Mouse (Mus musculus) C2C12 (cell line): ENCODE data around the gene Tuba1b. TPM values are rescaled to one million over a fixed set of nuclear protein-coding genes. Genes with fewer than 3 reads are reported as not detected.
A peak's percentile ranks its signal among the peaks of the same experiment; 100 is the strongest.
"Not testable (repeated sequence)": the region's sequence is repeated elsewhere in the genome, so short reads cannot be mapped to it uniquely, and the experiment has no call there.

Experiments used
- H3K27me3 ChIP-seq: one replicate; pipeline ENCODE4 v1.6.1; 2011; ENCODE audit not compliant: control insufficient read depth, insufficient read depth, insufficient read length
- H3K36me3 ChIP-seq: one replicate; pipeline ENCODE4 v1.6.1; 2011; ENCODE audit not compliant: control insufficient read depth, insufficient read depth
- H3K4me3 ChIP-seq: one replicate; pipeline ENCODE4 v1.5.1; 2011; ENCODE audit warnings: mild to moderate bottlenecking, control low read depth; ENCODE audit not compliant: poor library complexity, insufficient read depth, severe bottlenecking
- H3K79me2 ChIP-seq: one replicate; pipeline ENCODE4 v1.6.1; 2011; ENCODE audit not compliant: control insufficient read depth, insufficient read depth
- H3K79me3 ChIP-seq: one replicate; pipeline ENCODE4 v1.6.1; 2011; ENCODE audit warnings: low read depth, control low read depth
- H3ac ChIP-seq: one replicate; pipeline ENCODE3; 2011; ENCODE audit warnings: low read depth; ENCODE audit not compliant: control insufficient read depth, insufficient read length
- CEBPB ChIP-seq: IDR thresholded peaks from one replicate; pipeline ENCODE4 v1.6.1; 2011; ENCODE audit warnings: low read depth, mild to moderate bottlenecking, control low read depth, moderate library complexity
- CTCF ChIP-seq: IDR thresholded peaks from one replicate; pipeline ENCODE4 v1.5.1; 2011; ENCODE audit not compliant: control insufficient read depth, insufficient read depth, insufficient read length
- FOSL1 ChIP-seq: IDR thresholded peaks from one replicate; pipeline ENCODE4 v1.8.0; 2011; ENCODE audit warnings: mild to moderate bottlenecking, low read length; ENCODE audit not compliant: poor library complexity, insufficient read depth, severe bottlenecking
- MAX ChIP-seq: IDR thresholded peaks from one replicate; pipeline ENCODE4 v1.6.1; 2011; ENCODE audit warnings: mild to moderate bottlenecking, control low read depth
- MYOD1 ChIP-seq: IDR thresholded peaks from one replicate; pipeline ENCODE4 v1.6.1; 2011; ENCODE audit warnings: low read depth; ENCODE audit not compliant: control insufficient read depth, insufficient read length
- MYOG ChIP-seq: IDR thresholded peaks from one replicate; pipeline ENCODE4 v1.6.1; 2011; ENCODE audit not compliant: control insufficient read depth, insufficient read length; ENCODE audit errors: extremely low read depth
- USF1 ChIP-seq: IDR thresholded peaks from one replicate; pipeline ENCODE4 v1.6.1; 2011; ENCODE audit warnings: low read depth, mild to moderate bottlenecking, control low read depth, moderate library complexity
- polyA plus RNA-seq: library from polyadenylated mRNA; unstranded; fragments of >200 nt; fragmentation: generic; extraction: Trizol; gene quantifications from one replicate; pipeline ENCODE4 v1.2.1, GENCODE M21; 2012; ENCODE audit warnings: missing spikeins

Gene Tuba1b
- polyA plus RNA-seq, 1 experiment: 3,512 TPM

DNA sequence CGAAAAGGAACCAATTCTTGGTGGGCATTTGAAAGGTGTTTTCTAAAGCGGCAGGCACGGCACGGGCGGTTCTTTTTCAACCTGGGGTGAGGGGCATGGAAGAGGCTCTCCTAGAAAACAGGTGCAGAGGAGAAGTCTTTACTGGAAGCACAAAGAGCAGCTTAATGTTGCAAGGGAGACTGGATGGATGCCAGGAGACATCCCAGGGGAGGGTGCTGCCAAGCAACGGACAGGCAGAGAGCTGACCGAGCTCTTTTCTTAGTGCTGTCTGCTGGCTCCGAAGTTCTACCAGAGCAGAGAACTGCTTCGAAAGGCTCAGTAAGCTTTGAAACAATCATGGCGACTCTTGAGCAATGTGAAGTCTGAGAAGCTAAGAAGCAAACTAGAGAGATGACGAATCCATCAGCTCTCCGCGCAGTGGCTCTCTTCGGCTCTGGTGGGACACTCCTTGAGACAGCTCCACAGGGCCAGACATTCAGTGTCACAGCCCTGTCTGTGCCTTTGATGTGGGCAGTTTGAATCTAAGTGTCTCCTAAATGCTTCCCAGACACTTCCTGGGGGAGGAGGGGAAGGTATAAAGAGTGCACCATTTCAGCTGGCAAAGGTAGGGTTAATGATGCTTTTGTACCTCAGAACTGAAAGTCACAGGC, 43.5 kb upstream of the Tuba1b start:
- TF ChIP-seq USF1 (no peak), MYOD1 (peak; percentile 41), MAX (no peak), CEBPB (peak; percentile 30)
- no peaks in the 10 kb centered on the region for H3K79me3 ChIP-seq
- H3K4me3 ChIP-seq: no peak overlapping the region
- no peaks in the 10 kb centered on the region for H3K27me3 ChIP-seq
- H3ac ChIP-seq: no peak overlapping the region
- H3K79me2 ChIP-seq: no peaks in the 10 kb centered on the region
- H3K36me3 ChIP-seq: no peaks in the 10 kb centered on the region

DNA sequence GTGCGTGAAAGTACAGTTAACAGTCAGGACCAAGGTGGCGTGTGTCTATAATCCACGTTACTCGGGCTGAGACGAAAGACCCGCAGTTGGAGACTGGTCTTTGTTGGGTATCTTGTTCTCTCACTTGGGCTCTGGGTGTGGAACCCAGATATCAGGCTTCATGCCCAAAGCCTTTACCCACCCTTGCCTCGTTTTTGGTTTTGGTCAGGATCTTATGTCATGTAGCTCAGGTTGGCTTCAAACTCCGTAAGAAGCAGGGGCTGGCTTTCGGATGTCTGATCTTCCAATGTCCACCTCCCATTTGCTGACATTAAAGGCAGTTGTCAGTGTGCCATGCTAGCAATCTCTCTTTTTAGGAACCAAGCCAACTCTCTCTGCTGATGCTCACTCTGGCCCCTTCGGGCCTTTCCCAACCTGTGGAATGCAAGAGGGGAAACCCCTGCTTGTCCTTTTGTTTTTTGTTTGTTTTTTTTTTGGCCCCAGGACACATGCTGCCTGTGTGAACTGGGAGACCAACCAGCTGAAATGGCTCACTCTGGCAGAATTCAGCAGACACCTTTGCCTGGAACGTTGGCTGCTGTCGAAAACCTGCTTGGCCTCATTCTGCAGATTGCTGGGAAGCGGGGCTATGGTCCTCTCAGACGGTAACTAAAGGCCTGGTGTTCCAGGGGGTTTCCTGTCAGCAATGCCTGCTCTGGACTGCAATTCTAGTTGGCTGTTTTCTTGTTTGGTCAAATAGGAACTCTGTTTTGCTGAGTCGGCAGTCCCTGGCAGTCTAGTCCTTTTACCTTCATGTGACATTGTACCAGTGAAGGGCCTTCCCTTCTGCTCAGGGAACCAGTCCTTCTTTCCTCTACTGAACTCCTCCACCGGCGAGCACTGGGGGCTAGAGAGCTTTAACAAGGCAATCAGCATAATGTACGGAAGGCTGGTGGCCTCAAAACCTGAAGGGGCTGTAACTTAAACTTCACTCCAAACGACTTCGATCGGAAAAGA, 42.7 kb upstream of the Tuba1b start:
- Histone ChIP-seq H3K4me3 (no peak overlapping the region), H3ac (no peak overlapping the region), H3K79me3 (no peaks in the 10 kb centered on the region), H3K79me2 (no peaks in the 10 kb centered on the region), H3K27me3 (no peaks in the 10 kb centered on the region), H3K36me3 (no peaks in the 10 kb centered on the region)
- TF ChIP-seq CTCF (no peak), MAX (no peak), MYOD1 (no peak), FOSL1 (no peak), USF1 (no peak), CEBPB (no peak), MYOG (no peak)

DNA sequence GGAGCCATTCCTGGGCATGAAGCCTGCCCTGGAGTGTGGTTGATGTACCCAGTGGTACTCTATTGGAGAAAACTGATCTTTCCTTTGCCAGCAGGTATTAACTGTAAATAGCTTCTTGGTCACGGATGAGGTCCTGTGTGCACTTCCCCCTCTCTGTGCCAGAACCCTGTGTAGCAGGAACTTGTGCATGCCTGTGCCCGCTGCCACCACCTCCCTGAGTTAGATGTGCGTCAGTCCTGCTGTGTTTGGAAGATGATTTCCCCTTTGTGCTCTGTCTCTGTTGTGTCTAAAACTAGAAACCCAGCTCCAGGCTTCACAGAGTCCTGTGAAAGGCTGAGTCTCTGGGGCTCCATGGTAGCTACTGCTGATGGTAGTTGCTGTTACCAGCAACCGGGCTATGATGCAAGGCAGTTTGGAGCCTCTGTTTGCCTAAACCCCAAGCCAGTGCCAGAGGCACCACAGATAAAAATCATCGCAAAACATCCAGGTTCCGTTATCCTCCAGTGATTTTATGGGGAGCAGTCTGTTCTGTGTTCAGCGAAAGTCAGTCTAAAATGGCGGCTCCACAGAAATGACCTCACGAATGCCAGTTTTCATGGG, 38.8 kb upstream of the Tuba1b start:
- no peak for TF ChIP-seq USF1
- H3ac ChIP-seq: no peak overlapping the region
- no peaks in the 10 kb centered on the region for H3K36me3 ChIP-seq
- H3K79me3 ChIP-seq: no peaks in the 10 kb centered on the region
- H3K79me2 ChIP-seq: no peaks in the 10 kb centered on the region
- H3K27me3 ChIP-seq: no peaks in the 10 kb centered on the region
- H3K4me3 ChIP-seq: no peak overlapping the region

DNA sequence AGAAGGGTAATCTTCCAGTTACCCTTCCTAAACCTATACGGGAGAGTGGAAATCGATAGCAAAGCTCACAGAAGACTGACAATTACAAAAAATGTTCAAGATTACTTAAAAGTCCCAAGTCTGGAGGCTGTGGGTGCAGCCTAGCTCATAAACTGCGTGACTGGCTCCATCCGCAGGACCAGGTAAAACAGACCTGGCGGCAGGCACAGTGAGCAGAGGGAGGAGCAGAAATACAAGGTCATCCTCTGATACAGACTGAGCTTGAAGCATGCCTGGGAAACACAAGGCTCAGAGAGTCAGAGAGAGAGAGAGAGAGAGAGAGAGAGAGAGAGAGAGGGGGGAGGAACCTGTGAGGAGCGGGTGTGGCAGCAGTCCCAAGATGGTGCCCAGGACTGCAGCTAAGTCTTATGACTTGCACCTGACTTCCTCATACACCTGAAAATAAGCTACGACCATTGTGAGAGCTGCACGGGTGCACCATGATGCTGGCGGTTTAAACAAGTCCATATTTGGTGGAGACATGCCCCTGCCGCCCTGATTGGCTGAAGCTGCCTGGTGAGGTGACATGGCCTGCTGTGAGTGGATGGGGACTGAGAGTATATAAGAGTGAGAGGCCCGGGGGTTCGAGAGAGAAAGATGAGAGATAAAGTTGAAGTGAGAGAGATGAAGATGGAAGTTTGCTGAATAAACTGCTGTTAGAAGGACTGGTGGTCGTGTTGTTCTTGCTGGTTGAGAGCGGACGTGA, 37.4 kb upstream of the Tuba1b start:
- H3K27me3 ChIP-seq, H3K79me3 ChIP-seq, H3K79me2 ChIP-seq, H3K4me3 ChIP-seq, H3ac ChIP-seq, H3K36me3 ChIP-seq: not testable (repeated sequence)

DNA sequence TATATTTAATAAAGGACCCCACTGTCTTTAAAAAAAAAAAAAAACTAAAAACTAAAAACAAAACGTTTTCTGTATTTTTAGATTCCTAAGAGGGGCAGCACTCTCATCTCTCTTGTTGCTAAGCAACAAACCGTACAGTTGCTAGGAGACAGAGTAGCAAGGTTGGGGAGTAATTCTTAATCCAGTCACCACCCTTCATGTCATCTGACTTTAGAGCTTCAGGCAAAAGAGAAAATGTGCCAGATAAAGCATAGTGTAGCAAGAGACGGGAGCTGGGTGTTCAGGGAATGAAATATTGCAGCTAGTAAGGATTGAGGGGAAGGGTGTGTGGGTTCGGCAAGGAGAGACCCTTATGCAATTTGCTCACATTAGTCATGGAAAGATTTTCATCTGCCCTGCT, 36.7 kb upstream of the Tuba1b start:
- TF ChIP-seq FOSL1 (no peak), USF1 (no peak), MYOD1 (no peak), MAX (no peak), CEBPB (no peak)
- H3K79me3 ChIP-seq: no peaks in the 10 kb centered on the region
- no peak overlapping the region for H3ac ChIP-seq
- H3K79me2 ChIP-seq: no peaks in the 10 kb centered on the region
- H3K36me3 ChIP-seq: no peaks in the 10 kb centered on the region
- no peaks in the 10 kb centered on the region for H3K27me3 ChIP-seq
- no peak overlapping the region for H3K4me3 ChIP-seq

DNA sequence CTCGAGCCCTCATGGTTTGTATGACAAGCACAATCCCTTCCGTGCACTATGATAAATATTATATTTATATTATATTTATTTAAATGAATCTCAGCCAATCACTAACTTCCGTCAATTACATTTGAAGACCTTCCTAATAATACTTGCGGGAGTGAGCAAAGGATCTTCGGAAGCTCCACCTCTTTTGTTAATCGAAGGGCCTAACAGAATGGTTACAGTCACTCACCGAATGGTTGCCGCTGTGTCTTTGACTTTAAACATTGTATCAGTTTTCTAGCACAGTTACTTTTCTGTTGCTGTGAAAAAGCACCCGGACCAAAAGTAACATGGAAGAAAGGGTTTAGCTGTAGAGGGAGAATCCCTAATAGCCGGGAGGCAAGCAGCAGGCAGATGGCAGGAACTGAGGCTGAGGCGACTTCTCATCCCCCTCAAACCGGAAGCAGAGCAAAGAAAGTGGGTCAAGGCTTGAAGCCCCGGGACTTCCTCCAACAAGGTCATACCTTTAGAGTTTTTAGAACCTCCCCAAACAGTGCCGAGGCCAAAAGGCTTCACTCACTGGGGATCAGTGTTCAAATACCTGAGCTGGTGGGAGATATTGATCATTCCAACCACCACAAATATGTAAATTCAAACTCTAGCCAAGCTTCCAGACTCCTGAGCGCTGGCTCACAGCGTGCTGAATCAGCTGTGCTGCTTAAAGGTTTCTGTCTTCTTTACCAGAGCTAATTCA, 35.2 kb upstream of the Tuba1b start:
- no peak for TF ChIP-seq CEBPB
- TF ChIP-seq MYOG: no peak
- no peak for TF ChIP-seq CTCF
- no peak for TF ChIP-seq MAX
- TF ChIP-seq FOSL1: no peak
- TF ChIP-seq USF1: no peak
- TF ChIP-seq MYOD1: no peak
- Histone ChIP-seq H3K4me3 (no peak overlapping the region), H3ac (no peak overlapping the region), H3K79me3 (no peaks in the 10 kb centered on the region), H3K27me3 (no peaks in the 10 kb centered on the region), H3K36me3 (no peaks in the 10 kb centered on the region), H3K79me2 (no peaks in the 10 kb centered on the region)
